Mouse (Mus musculus) forebrain, embryonic 12.5 days (tissue): ENCODE results near the gene Harbi1. TPM values are rescaled to one million over a fixed set of nuclear protein-coding genes. Genes with fewer than 3 reads are reported as not detected.
A peak's percentile ranks its signal among the peaks of the same experiment; 100 is the strongest.
"Not testable (repeated sequence)": the region's sequence is repeated elsewhere in the genome, so short reads cannot be mapped to it uniquely, and the experiment has no call there.

Experiments used
- ATAC-seq: fragments of 200-750 bp; cut with Nextera tagmentation; 2 replicates; pipeline ENCODE4 v1.8.0; 2017; ENCODE audit warnings: moderate TSS enrichment; ENCODE audit not compliant: low FRiP score
- H3K27ac ChIP-seq: fragments of 300-500 bp; sonication (generic); 2 replicates; pipeline ENCODE4 v1.5.1; 2016; ENCODE audit warnings: mild to moderate bottlenecking
- H3K27me3 ChIP-seq: fragments of 300-500 bp; sonication (generic); 2 replicates; pipeline ENCODE4 v1.6.1; 2016; ENCODE audit warnings: mild to moderate bottlenecking
- H3K36me3 ChIP-seq: fragments of 300-500 bp; sonication (generic); replicated peaks from 2 replicates; pipeline ENCODE4 v1.6.1; 2016; ENCODE audit warnings: mild to moderate bottlenecking
- H3K4me1 ChIP-seq: fragments of 300-500 bp; sonication (generic); 2 replicates; pipeline ENCODE4 v1.6.1; 2016
- H3K4me2 ChIP-seq: fragments of 300-500 bp; sonication (generic); 2 replicates; pipeline ENCODE4 v1.6.1; 2016; ENCODE audit warnings: mild to moderate bottlenecking, moderate library complexity
- H3K4me3 ChIP-seq: fragments of 300-500 bp; sonication (generic); replicated peaks from 2 replicates; pipeline ENCODE4 v1.5.1; 2016; ENCODE audit warnings: mild to moderate bottlenecking
- H3K9ac ChIP-seq: fragments of 300-500 bp; sonication (generic); 2 replicates; pipeline ENCODE4 v1.6.1; 2016; ENCODE audit warnings: mild to moderate bottlenecking
- H3K9me3 ChIP-seq: fragments of 300-500 bp; sonication (generic); 2 replicates; pipeline ENCODE4 v1.6.1; 2016
- WGBS: fragments of 180-500 bp; shearing (Covaris S2); methylation state at CpG from one replicate; pipeline ENCODE4 v1.1.7; 2016; 5-methylcytosine and 5-hydroxymethylcytosine counted together
- polyA plus RNA-seq: library from polyadenylated mRNA; unstranded; fragments of >200 nt; fragmentation: Nextera tagmentation; extraction: Ambion mirVana; gene quantifications from 2 replicates; pipeline ENCODE4 v1.2.1, GENCODE M21; 2016

Gene Harbi1
- polyA plus RNA-seq, 1 experiment from 2014 or later, result 17.0 TPM

DNA sequence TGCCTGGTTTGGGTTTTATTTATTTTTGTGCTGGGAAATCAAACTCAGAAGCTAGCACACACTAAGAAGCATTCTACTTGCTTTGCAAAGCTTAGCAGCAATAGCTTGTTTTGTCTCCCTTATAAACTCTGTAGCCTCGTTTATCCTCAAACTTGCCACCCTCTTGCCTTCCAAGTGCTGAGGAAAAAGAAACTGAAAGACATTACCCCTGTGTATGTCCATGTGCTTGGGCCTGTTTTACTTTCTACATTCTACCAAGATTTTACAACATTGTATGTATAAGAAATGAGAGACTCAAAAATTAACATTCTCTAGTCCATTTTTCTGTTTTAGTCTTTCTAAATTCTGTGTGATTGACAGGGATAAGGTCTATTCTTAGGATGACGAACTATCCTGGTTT, 14.1 kb downstream of the Harbi1 start:
- Histone ChIP-seq H3K9ac (no peak overlapping the region), H3K4me2 (no peak overlapping the region), H3K36me3 (peaks cover 11% of the 10 kb centered on the region), H3K27me3 (no peaks in the 10 kb centered on the region), H3K4me3 (no peak overlapping the region), H3K9me3 (no peaks in the 10 kb centered on the region), H3K27ac (no peak overlapping the region), H3K4me1 (no peaks in the 10 kb centered on the region)
- 71% methylated on average over 2 of the region's 2 CpGs for WGBS
- ATAC-seq, result no peak

DNA sequence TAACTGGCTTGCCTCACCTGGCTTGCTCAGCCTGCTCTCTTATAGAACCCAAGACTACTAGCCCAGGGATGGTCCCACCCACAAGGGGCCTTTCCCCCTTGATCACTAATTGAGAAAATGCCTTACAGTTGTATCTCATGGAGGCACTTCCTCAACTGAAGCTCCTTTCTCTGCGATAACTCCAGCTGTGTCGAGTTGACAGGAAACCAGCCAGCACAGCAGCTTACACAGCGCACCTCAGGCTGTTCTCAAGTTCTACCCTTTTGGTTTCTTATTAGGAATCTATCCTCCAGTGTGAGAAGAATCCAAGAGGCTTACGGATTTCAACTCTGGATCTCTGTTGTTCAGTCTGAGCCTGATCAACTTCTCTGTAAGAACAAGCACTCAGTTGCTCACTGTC, 14.8 kb downstream of the Harbi1 start:
- H3K27ac ChIP-seq, H3K27me3 ChIP-seq, H3K9me3 ChIP-seq, H3K4me3 ChIP-seq, H3K4me1 ChIP-seq, H3K4me2 ChIP-seq, H3K9ac ChIP-seq, ATAC-seq, H3K36me3 ChIP-seq: not testable (repeated sequence)
- WGBS, result 57% methylated on average over 4 of the region's 4 CpGs

DNA sequence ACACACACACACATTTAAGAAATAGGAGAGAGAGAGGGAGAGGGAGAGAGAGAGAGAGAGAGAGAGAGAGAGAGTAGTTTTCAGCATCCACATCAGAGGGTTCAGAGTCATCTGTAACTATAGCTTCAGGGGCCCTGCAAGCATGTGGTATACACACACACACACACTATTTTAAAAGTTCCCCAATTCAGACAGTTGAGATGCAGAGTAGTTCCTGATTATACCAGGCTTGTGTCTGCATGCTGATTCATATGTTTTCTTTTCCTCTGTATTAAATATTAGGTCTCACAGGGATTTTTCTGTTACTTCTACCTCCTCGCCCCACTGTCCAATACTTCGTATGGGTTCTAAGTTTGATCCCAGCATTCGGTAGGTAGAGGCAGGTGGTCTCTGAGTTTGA, 16.4 kb downstream of the Harbi1 start:
- no peak overlapping the region for H3K9ac ChIP-seq
- H3K4me1 ChIP-seq, result peaks cover 3% of the 10 kb centered on the region; the same call in 1 of the 2 replicates
- H3K27ac ChIP-seq, result no peak overlapping the region
- no peak overlapping the region for H3K4me2 ChIP-seq
- no peaks in the 10 kb centered on the region for H3K36me3 ChIP-seq
- no peaks in the 10 kb centered on the region for H3K9me3 ChIP-seq
- H3K27me3 ChIP-seq, result no peaks in the 10 kb centered on the region
- ATAC-seq, result no peak
- H3K4me3 ChIP-seq, result no peak overlapping the region
- WGBS, result 85% methylated on average over 3 of the region's 3 CpGs

DNA sequence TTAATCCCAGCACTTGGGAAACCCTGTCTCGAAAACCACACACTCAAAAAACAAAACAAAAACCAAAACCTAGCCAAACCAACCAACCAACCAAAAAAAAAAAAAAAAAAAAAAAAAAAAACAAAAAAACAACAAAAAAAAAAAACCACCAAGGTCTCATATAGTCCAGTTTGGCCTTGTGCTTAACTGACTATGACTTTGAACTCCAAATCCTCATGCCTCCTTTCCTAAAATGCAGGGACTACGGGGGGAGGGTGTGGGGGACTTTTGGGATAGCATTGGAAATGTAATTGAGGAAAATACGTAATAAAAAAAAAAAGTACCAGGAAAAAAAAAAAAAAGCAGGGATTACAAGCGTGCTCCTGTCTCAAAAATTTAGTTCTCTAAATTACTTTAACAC, 18.9 kb downstream of the Harbi1 start:
- H3K4me3 ChIP-seq, result peak overlapping the region; percentile 98
- peak overlapping the region; percentile 97; the same call in 1 of the 2 replicates for H3K9ac ChIP-seq
- H3K4me1 ChIP-seq, result peaks cover 3% of the 10 kb centered on the region; the same call in 1 of the 2 replicates
- 16% methylated on average over 4 of the region's 4 CpGs for WGBS
- H3K27me3 ChIP-seq, result no peaks in the 10 kb centered on the region
- H3K4me2 ChIP-seq, result peak overlapping the region; percentile 62
- peak; percentile 12; the same call in 1 of the 2 replicates for ATAC-seq
- no peaks in the 10 kb centered on the region for H3K9me3 ChIP-seq
- H3K27ac ChIP-seq, result no peak overlapping the region
- no peaks in the 10 kb centered on the region for H3K36me3 ChIP-seq

DNA sequence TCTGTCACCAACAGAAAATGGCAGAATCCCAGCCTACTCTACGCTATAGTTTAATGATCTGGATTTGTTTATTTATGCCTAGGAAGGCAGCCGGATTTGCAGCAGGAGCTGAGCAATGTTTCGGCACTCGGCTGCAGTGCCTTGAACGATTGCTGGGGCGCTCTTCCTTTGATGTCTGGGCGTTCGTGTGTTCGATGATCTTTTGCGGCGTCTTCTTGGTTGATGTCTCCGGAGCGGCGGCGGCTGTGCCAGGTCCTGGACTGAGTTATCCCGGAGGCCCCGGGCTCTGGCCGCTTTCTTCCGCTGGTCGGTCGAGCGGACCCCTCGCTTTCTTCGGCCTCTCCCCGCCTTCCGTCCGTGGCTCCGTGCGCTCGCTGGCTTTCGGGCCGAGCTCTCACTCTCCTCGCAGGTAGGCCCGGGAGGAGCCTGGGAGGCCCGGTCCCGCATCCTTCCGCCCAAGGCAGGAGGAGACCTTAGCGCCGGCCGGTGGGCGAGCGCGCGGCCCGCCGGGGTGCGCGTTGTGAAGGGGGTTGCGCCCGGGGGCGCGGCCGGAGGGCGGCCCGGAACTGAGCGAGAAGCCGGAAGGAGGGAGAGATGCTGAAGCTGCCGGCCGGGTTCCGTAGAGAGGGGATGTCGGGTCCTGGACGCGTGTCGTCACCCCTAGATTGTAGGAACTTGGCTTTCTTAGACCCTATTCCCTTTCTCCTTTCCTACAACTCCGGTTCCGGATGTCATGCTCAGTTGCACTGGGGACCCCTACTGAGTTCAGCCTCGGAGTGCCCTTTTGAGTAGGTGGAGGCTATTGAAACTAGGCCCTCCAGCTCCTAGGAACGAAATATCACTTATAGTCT, 19.5 kb downstream of the Harbi1 start, which contains the start of gene Ambra1:
Gene Ambra1, plus strand, starts transcription at position 164 of the 851 bp plus-strand sequence.
- Histone ChIP-seq H3K9me3 (no peaks in the 10 kb centered on the region), H3K4me1 (peaks cover 3% of the 10 kb centered on the region; the same call in 1 of the 2 replicates), H3K27me3 (no peaks in the 10 kb centered on the region), H3K4me3 (peak within 1 kb of the TSS; percentile 98), H3K27ac (peak within 1 kb of the TSS; percentile 95), H3K4me2 (peak within 1 kb of the TSS; percentile 62), H3K36me3 (no peaks in the 10 kb centered on the region), H3K9ac (peak within 1 kb of the TSS; percentile 97)
- peak; percentile 88 for ATAC-seq
- WGBS, result under 1% methylated on average over 68 of the region's 68 CpGs

DNA sequence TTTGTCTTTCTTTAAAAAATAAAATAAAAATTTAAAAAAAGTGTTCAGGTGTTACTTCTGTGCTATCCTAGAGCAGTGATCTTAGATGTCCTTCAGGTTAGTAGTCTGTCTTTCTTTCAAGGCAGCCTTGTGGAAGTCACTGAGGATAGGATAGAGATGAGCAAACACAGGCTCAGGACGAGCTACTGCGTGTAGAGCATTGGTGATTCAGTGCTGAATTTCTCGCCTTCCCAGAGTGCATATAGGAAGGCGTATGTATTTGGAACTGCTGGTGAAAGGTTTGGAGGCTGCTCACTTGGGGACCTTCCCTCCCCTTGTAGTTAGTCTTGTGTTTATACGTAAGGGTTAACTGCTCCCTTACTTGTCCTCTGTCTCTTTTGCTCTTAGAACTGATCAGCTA, 24.6 kb downstream of the Harbi1 start:
- no peaks in the 10 kb centered on the region for H3K9me3 ChIP-seq
- no peaks in the 10 kb centered on the region for H3K36me3 ChIP-seq
- no peak for ATAC-seq
- peaks cover 3% of the 10 kb centered on the region; the same call in 1 of the 2 replicates for H3K4me1 ChIP-seq
- no peak overlapping the region for H3K9ac ChIP-seq
- H3K27ac ChIP-seq, result no peak overlapping the region
- H3K4me2 ChIP-seq, result no peak overlapping the region
- WGBS, result 93% methylated on average over 5 of the region's 5 CpGs
- no peak overlapping the region for H3K4me3 ChIP-seq
- H3K27me3 ChIP-seq, result no peaks in the 10 kb centered on the region

DNA sequence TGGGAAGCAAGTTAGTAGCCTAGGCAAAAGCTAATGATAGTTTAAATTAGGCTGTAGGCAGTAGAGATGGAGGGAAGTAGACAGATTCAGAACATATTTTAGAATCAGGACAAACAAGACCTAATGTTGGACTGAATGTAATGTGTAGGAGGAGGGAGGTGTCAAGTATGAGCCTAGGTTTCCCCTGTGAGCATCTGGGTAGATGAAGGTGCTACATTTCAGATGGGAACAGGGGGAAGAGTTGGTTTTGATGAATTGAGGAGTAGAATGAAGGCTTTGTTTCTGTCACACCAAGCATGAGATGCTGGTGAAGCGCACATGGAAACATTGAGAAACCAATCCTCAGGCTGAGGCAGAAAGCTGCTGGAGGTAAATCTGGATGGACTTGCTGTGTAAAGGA, 28.9 kb downstream of the Harbi1 start:
- Histone ChIP-seq H3K4me1 (no peaks in the 10 kb centered on the region), H3K27me3 (no peaks in the 10 kb centered on the region), H3K4me2 (no peak overlapping the region), H3K9ac (no peak overlapping the region), H3K9me3 (no peaks in the 10 kb centered on the region), H3K36me3 (no peaks in the 10 kb centered on the region), H3K27ac (no peak overlapping the region), H3K4me3 (no peak overlapping the region)
- WGBS, result 88% methylated on average over 1 of the region's 1 CpGs
- ATAC-seq, result no peak

DNA sequence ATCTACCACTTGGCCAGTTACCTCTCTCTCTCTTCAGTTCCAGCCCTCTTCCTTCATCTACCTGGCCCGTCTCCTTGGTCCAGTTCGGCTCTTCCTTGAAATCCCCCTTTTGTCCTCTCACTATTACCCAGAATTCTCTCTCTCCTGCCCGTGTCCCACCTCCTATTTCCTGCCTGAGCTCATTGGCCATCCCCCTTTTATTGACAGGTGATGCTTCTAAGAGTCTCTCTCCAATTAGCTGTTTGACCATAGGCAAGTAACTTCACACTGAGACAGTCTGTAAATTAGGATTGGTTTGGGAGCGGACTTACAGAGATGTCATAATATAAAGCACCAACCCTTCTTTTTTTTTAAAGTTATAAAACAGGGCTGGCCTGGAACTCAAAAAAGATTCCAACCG, 34.0 kb downstream of the Harbi1 start:
- Histone ChIP-seq H3K4me2 (no peak overlapping the region), H3K4me1 (no peaks in the 10 kb centered on the region), H3K9ac (no peak overlapping the region), H3K36me3 (no peaks in the 10 kb centered on the region), H3K27ac (no peak overlapping the region), H3K9me3 (no peaks in the 10 kb centered on the region), H3K4me3 (no peak overlapping the region), H3K27me3 (no peaks in the 10 kb centered on the region)
- 83% methylated on average over 5 of the region's 5 CpGs for WGBS
- ATAC-seq, result no peak

DNA sequence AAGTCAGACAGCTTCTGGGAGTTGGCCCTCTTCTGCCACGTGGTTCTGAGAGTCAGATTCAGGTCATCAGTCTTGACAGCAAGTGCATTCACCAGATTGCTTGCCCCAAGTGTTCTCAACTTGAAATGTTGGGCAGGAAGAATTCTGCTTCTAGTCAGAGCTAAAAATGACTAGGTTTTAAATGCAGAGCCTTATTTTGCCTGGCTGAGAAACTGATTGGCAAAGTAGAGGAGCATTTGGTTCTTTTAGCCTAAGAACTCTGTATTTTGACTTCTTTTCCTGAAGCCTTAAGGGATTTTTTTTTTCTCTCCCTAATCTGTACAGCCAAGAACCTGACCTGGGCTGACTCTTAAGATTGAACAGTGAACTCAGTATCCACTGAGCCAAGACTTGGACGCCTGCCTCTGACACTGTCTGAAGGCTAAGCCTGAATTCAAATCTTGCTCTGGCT, 39.2 kb downstream of the Harbi1 start:
- H3K27me3 ChIP-seq, result no peaks in the 10 kb centered on the region
- WGBS, result 74% methylated on average over 2 of the region's 2 CpGs
- no peaks in the 10 kb centered on the region for H3K9me3 ChIP-seq
- H3K4me1 ChIP-seq, result no peaks in the 10 kb centered on the region
- no peak overlapping the region for H3K4me3 ChIP-seq
- no peak overlapping the region for H3K27ac ChIP-seq
- no peak overlapping the region for H3K4me2 ChIP-seq
- ATAC-seq, result no peak
- no peak overlapping the region for H3K9ac ChIP-seq
- H3K36me3 ChIP-seq, result no peaks in the 10 kb centered on the region

Other genes starting within 250 kb of the Harbi1 start
- 174 and 179 TPM in 2 replicates for gene Ckap5, start 184.1 kb upstream of the Harbi1 start, polyA plus RNA-seq
- gene F2, start 74.4 kb upstream of the Harbi1 start, polyA plus RNA-seq, result 0.09 TPM in 1 of 2 replicates, not detected in the other
- gene Zfp408, start 61.1 kb upstream of the Harbi1 start, polyA plus RNA-seq, result 8.9 and 12.6 TPM in 2 replicates
- 71.0 and 76.1 TPM in 2 replicates for gene Arhgap1, start 61.0 kb upstream of the Harbi1 start, polyA plus RNA-seq
- gene Atg13, start 276 bp upstream of the Harbi1 start, polyA plus RNA-seq, result 29.3 and 32.1 TPM in 2 replicates
- 22.1 and 24.1 TPM in 2 replicates for gene Ambra1, start 19.3 kb downstream of the Harbi1 start, polyA plus RNA-seq
- gene Chrm4, start 216.4 kb downstream of the Harbi1 start, polyA plus RNA-seq, result 0.31 and 0.72 TPM in 2 replicates
- 834 and 889 TPM in 2 replicates for gene Mdk, start 221.4 kb downstream of the Harbi1 start, polyA plus RNA-seq
- 0.46 and 0.52 TPM in 2 replicates for gene Gm9821, start 234.9 kb downstream of the Harbi1 start, polyA plus RNA-seq